Mouse (Mus musculus): ENCODE data around the gene Esrrg.

Gene Esrrg

GRCm38 (mm10) chr1:187997584-187998338 lies 389.2 kb downstream of the Esrrg start:
- DNase-seq (ENCODE audit: low read depth): peak; percentile 10

- no peak for DNase-seq (ENCODE audit: low read depth)
Observed at GRCm38 (mm10) chr1:187999121-187999520, 390.5 kb downstream of the Esrrg start.

GRCm38 (mm10) chr1:188000189-188000588 lies 391.6 kb downstream of the Esrrg start:
- DNase-seq (ENCODE audit: low read depth): no peak

- no peak for DNase-seq (ENCODE audit: low read depth)
Observed at GRCm38 (mm10) chr1:188006820-188007491, 398.4 kb downstream of the Esrrg start.

GRCm38 (mm10) chr1:188008476-188008875 lies 399.9 kb downstream of the Esrrg start:
- no peak for DNase-seq (ENCODE audit: low read depth)

- no peak for DNase-seq (ENCODE audit: low read depth)
Observed at GRCm38 (mm10) chr1:188009868-188010267, 401.3 kb downstream of the Esrrg start.

GRCm38 (mm10) chr1:188010860-188011259 lies 402.3 kb downstream of the Esrrg start:
- DNase-seq (ENCODE audit: low read depth): no peak

GRCm38 (mm10) chr1:188014411-188014810 lies 405.8 kb downstream of the Esrrg start:
- no peak for DNase-seq (ENCODE audit: low read depth)

GRCm38 (mm10) chr1:188017956-188018862 lies 409.6 kb downstream of the Esrrg start:
- no peak for DNase-seq (ENCODE audit: low read depth)

GRCm38 (mm10) chr1:188029205-188029604 lies 420.6 kb downstream of the Esrrg start:
- DNase-seq (ENCODE audit: low read depth): no peak

- DNase-seq (ENCODE audit: low read depth): no peak
Observed at GRCm38 (mm10) chr1:188030116-188030515, 421.5 kb downstream of the Esrrg start.

- DNase-seq (ENCODE audit: low read depth): no peak
Observed at GRCm38 (mm10) chr1:188031276-188031675, 422.7 kb downstream of the Esrrg start.

- no peak for DNase-seq (ENCODE audit: low read depth)
Observed at GRCm38 (mm10) chr1:188035957-188036356, 427.4 kb downstream of the Esrrg start.

GRCm38 (mm10) chr1:188046691-188047121 lies 438.1 kb downstream of the Esrrg start:
- DNase-seq (ENCODE audit: low read depth): no peak

GRCm38 (mm10) chr1:188047148-188047547 lies 438.6 kb downstream of the Esrrg start:
- DNase-seq (ENCODE audit: low read depth): no peak

GRCm38 (mm10) chr1:188055888-188056287 lies 447.3 kb downstream of the Esrrg start:
- peak; percentile 6 for DNase-seq (ENCODE audit: low read depth)

- DNase-seq (ENCODE audit: low read depth): no peak
Observed at GRCm38 (mm10) chr1:188057892-188058291, 449.3 kb downstream of the Esrrg start.

- no peak for DNase-seq (ENCODE audit: low read depth)
Observed at GRCm38 (mm10) chr1:188059006-188059405, 450.4 kb downstream of the Esrrg start.

GRCm38 (mm10) chr1:188060493-188060892 lies 451.9 kb downstream of the Esrrg start:
- no peak for DNase-seq (ENCODE audit: low read depth)

GRCm38 (mm10) chr1:188068833-188069232 lies 460.2 kb downstream of the Esrrg start:
- DNase-seq (ENCODE audit: low read depth): no peak

- DNase-seq (ENCODE audit: low read depth): no peak
Observed at GRCm38 (mm10) chr1:188069849-188070248, 461.3 kb downstream of the Esrrg start.

- no peak for DNase-seq (ENCODE audit: low read depth)
Observed at GRCm38 (mm10) chr1:188077561-188078195, 469.1 kb downstream of the Esrrg start.

All from c-Kit-positive CD71-negative TER-119-negative erythroid progenitor cells, embryonic 14.5 days (primary cell).